Mouse (Mus musculus) olfactory bulb, adult 2 months (tissue): ENCODE data around the gene 4931417E11Rik.

Experiments used
- CTCF ChIP-seq: fragments of 200-500 bp; IDR thresholded peaks from 2 replicates; pipeline ENCODE4 v1.5.1; 2012; ENCODE audit warnings: low read depth, mild to moderate bottlenecking, low read length, moderate library complexity; ENCODE audit not compliant: insufficient read depth
- POLR2A ChIP-seq: fragments of 200-500 bp; IDR thresholded peaks from 2 replicates; pipeline ENCODE4 v1.6.1; 2012; ENCODE audit warnings: mild to moderate bottlenecking, low read depth, low read length, moderate library complexity; ENCODE audit not compliant: insufficient read depth

GRCm38 (mm10) chr6:73490524-73490923 is 21.1 kb upstream of the 4931417E11Rik start:
- TF ChIP-seq CTCF (no peak), POLR2A (no peak)
